Mouse (Mus musculus) intestine, embryonic 15.5 days (tissue): ENCODE results near the gene Ifnb1. TPM values are rescaled to one million over a fixed set of nuclear protein-coding genes. Genes with fewer than 3 reads are reported as not detected.

Experiments used
- ATAC-seq: fragments of 200-750 bp; cut with Nextera tagmentation; 2 replicates; pipeline ENCODE4 v1.8.0; 2017; ENCODE audit warnings: moderate TSS enrichment, moderate library complexity
- H3K27ac ChIP-seq: fragments of 300-500 bp; sonication (generic); 2 replicates; pipeline ENCODE4 v1.5.1; 2015; ENCODE audit warnings: mild to moderate bottlenecking, inconsistent platforms
- H3K27me3 ChIP-seq: fragments of 300-500 bp; sonication (generic); replicated peaks from 2 replicates; pipeline ENCODE4 v1.6.1; 2015; ENCODE audit warnings: inconsistent platforms
- H3K36me3 ChIP-seq: fragments of 300-500 bp; sonication (generic); 2 replicates; pipeline ENCODE4 v1.6.1; 2015; ENCODE audit warnings: inconsistent platforms
- H3K4me1 ChIP-seq: fragments of 300-500 bp; sonication (generic); replicated peaks from 2 replicates; pipeline ENCODE4 v1.6.1; 2015; ENCODE audit warnings: inconsistent platforms
- H3K4me2 ChIP-seq: fragments of 300-500 bp; sonication (generic); replicated peaks from 2 replicates; pipeline ENCODE4 v1.6.1; 2015; ENCODE audit warnings: mild to moderate bottlenecking, inconsistent platforms
- H3K4me3 ChIP-seq: fragments of 300-500 bp; sonication (generic); replicated peaks from 2 replicates; pipeline ENCODE4 v1.5.1; 2015; ENCODE audit warnings: inconsistent platforms
- H3K9ac ChIP-seq: fragments of 300-500 bp; sonication (generic); 2 replicates; pipeline ENCODE4 v1.6.1; 2015; ENCODE audit warnings: inconsistent platforms
- H3K9me3 ChIP-seq: fragments of 300-500 bp; sonication (generic); 2 replicates; pipeline ENCODE4 v1.6.1; 2016; ENCODE audit warnings: inconsistent platforms
- WGBS: fragments of 180-500 bp; shearing (Covaris S2); methylation state at CpG from one replicate; pipeline ENCODE4 v1.1.7; 2015; 5-methylcytosine and 5-hydroxymethylcytosine counted together
- polyA plus RNA-seq: library from polyadenylated mRNA; unstranded; fragments of >200 nt; fragmentation: Nextera tagmentation; extraction: Ambion mirVana; gene quantifications from 2 replicates; pipeline ENCODE4 v1.2.1, GENCODE M21; 2015

Ifnb1 gene
- polyA plus RNA-seq, 1 experiment from 2014 or later, result not detected

GRCm38 (mm10) chr4:88530892-88531291, 8.3 kb upstream of the Ifnb1 start:
- no peak for ATAC-seq
- no peak overlapping the region for H3K4me3 ChIP-seq
- H3K4me2 ChIP-seq, result no peak overlapping the region

GRCm38 (mm10) chr4:88530271-88530670, 7.7 kb upstream of the Ifnb1 start:
- H3K4me3 ChIP-seq, result no peak overlapping the region
- H3K36me3 ChIP-seq, result no peaks in the 10 kb centered on the region
- no peaks in the 10 kb centered on the region for H3K4me1 ChIP-seq
- H3K27ac ChIP-seq, result no peak overlapping the region
- H3K9ac ChIP-seq, result no peak overlapping the region
- no peaks in the 10 kb centered on the region for H3K9me3 ChIP-seq
- H3K4me2 ChIP-seq, result no peak overlapping the region
- WGBS, result 71% methylated on average over 4 of the region's 4 CpGs
- ATAC-seq, result no peak
- H3K27me3 ChIP-seq, result no peaks in the 10 kb centered on the region

More at GRCm38 (mm10) chr4:88530892-88531291, 8.3 kb upstream of the Ifnb1 start:
- H3K4me1 ChIP-seq, result no peaks in the 10 kb centered on the region
- H3K36me3 ChIP-seq, result no peaks in the 10 kb centered on the region
- no peak overlapping the region for H3K9ac ChIP-seq
- H3K9me3 ChIP-seq, result no peaks in the 10 kb centered on the region
- 63% methylated on average over 2 of the region's 2 CpGs for WGBS
- no peak overlapping the region for H3K27ac ChIP-seq
- no peaks in the 10 kb centered on the region for H3K27me3 ChIP-seq

- ATAC-seq, result no peak
- no peaks in the 10 kb centered on the region for H3K36me3 ChIP-seq
- no peaks in the 10 kb centered on the region for H3K4me1 ChIP-seq
- H3K9ac ChIP-seq, result no peak overlapping the region
- no peak overlapping the region for H3K4me2 ChIP-seq
- no peak overlapping the region for H3K4me3 ChIP-seq
- no peak overlapping the region for H3K27ac ChIP-seq
- WGBS, result 86% methylated on average over 5 of the region's 5 CpGs
- H3K27me3 ChIP-seq, result no peaks in the 10 kb centered on the region
- no peaks in the 10 kb centered on the region for H3K9me3 ChIP-seq
Observed at GRCm38 (mm10) chr4:88526379-88527049, 3.9 kb upstream of the Ifnb1 start.

GRCm38 (mm10) chr4:88525393-88525792, 2.8 kb upstream of the Ifnb1 start:
- no peak overlapping the region for H3K4me3 ChIP-seq
- no peaks in the 10 kb centered on the region for H3K36me3 ChIP-seq
- H3K4me2 ChIP-seq, result no peak overlapping the region
- no peak for ATAC-seq
- no peak overlapping the region for H3K9ac ChIP-seq
- H3K27me3 ChIP-seq, result no peaks in the 10 kb centered on the region
- no peak overlapping the region for H3K27ac ChIP-seq
- no peaks in the 10 kb centered on the region for H3K4me1 ChIP-seq
- 81% methylated on average over 3 of the region's 3 CpGs for WGBS
- no peaks in the 10 kb centered on the region for H3K9me3 ChIP-seq

GRCm38 (mm10) chr4:88523241-88523640, 667 bp upstream of the Ifnb1 start:
- no peak overlapping the region for H3K4me3 ChIP-seq
- H3K4me2 ChIP-seq, result no peak overlapping the region
- H3K9ac ChIP-seq, result no peak overlapping the region
- no peaks in the 10 kb centered on the region for H3K27me3 ChIP-seq
- H3K4me1 ChIP-seq, result no peaks in the 10 kb centered on the region
- no peak for ATAC-seq
- H3K27ac ChIP-seq, result no peak overlapping the region
- no peaks in the 10 kb centered on the region for H3K9me3 ChIP-seq
- H3K36me3 ChIP-seq, result no peaks in the 10 kb centered on the region

GRCm38 (mm10) chr4:88517957-88518356, 4.6 kb downstream of the Ifnb1 start:
- no peak overlapping the region for H3K27ac ChIP-seq
- no peak overlapping the region for H3K4me3 ChIP-seq
- peaks cover 6% of the 10 kb centered on the region for H3K4me1 ChIP-seq
- 81% methylated on average over 2 of the region's 2 CpGs for WGBS
- no peak overlapping the region for H3K9ac ChIP-seq
- H3K27me3 ChIP-seq, result no peaks in the 10 kb centered on the region
- no peaks in the 10 kb centered on the region for H3K36me3 ChIP-seq
- H3K4me2 ChIP-seq, result no peak overlapping the region
- no peak for ATAC-seq
- H3K9me3 ChIP-seq, result no peaks in the 10 kb centered on the region

GRCm38 (mm10) chr4:88515711-88516211, 6.8 kb downstream of the Ifnb1 start:
- ATAC-seq, result peak; percentile 83
- Histone ChIP-seq H3K27ac (no peak overlapping the region; the same call in 1 of the 2 replicates), H3K36me3 (no peaks in the 10 kb centered on the region), H3K9ac (no peak overlapping the region), H3K9me3 (no peaks in the 10 kb centered on the region), H3K4me2 (peak overlapping the region; percentile 26; the same call in 1 of the 2 replicates), H3K4me1 (peaks cover 6% of the 10 kb centered on the region), H3K4me3 (no peak overlapping the region), H3K27me3 (no peaks in the 10 kb centered on the region)
- WGBS, result 27% methylated on average over 4 of the region's 4 CpGs

GRCm38 (mm10) chr4:88515250-88515649, 7.3 kb downstream of the Ifnb1 start:
- H3K4me3 ChIP-seq, result no peak overlapping the region
- no peak overlapping the region for H3K27ac ChIP-seq
- H3K36me3 ChIP-seq, result no peaks in the 10 kb centered on the region
- H3K4me2 ChIP-seq, result 0 out of 2 replicates have a peak overlapping the region, but pooled peaks have one; percentile 26
- no peaks in the 10 kb centered on the region for H3K27me3 ChIP-seq
- peaks cover 6% of the 10 kb centered on the region for H3K4me1 ChIP-seq
- 52% methylated on average over 2 of the region's 2 CpGs for WGBS
- no peak for ATAC-seq
- no peak overlapping the region for H3K9ac ChIP-seq
- no peaks in the 10 kb centered on the region for H3K9me3 ChIP-seq

GRCm38 (mm10) chr4:88514403-88514802, 8.2 kb downstream of the Ifnb1 start:
- ATAC-seq, result 0 out of 2 replicates have a peak, but pooled peaks have one; percentile 23
- Histone ChIP-seq H3K27me3 (no peaks in the 10 kb centered on the region), H3K9ac (no peak overlapping the region), H3K36me3 (no peaks in the 10 kb centered on the region), H3K4me1 (peaks cover 6% of the 10 kb centered on the region), H3K27ac (no peak overlapping the region), H3K4me2 (no peak overlapping the region), H3K9me3 (no peaks in the 10 kb centered on the region), H3K4me3 (no peak overlapping the region)
- WGBS, result 52% methylated on average over 4 of the region's 4 CpGs

GRCm38 (mm10) chr4:88513743-88514142, 8.8 kb downstream of the Ifnb1 start:
- ATAC-seq, result no peak
- Histone ChIP-seq H3K9me3 (no peaks in the 10 kb centered on the region), H3K4me3 (no peak overlapping the region), H3K36me3 (no peaks in the 10 kb centered on the region), H3K4me2 (no peak overlapping the region), H3K9ac (no peak overlapping the region), H3K27me3 (no peaks in the 10 kb centered on the region), H3K4me1 (peaks cover 6% of the 10 kb centered on the region), H3K27ac (no peak overlapping the region)
- WGBS, result 94% methylated on average over 4 of the region's 4 CpGs

GRCm38 (mm10) chr4:88503753-88504152, 18.8 kb downstream of the Ifnb1 start:
- no peak overlapping the region for H3K4me2 ChIP-seq
- H3K27me3 ChIP-seq, result no peaks in the 10 kb centered on the region
- H3K9me3 ChIP-seq, result no peaks in the 10 kb centered on the region
- H3K9ac ChIP-seq, result no peak overlapping the region
- no peaks in the 10 kb centered on the region for H3K36me3 ChIP-seq
- no peaks in the 10 kb centered on the region for H3K4me1 ChIP-seq
- no peak overlapping the region for H3K4me3 ChIP-seq
- no peak overlapping the region for H3K27ac ChIP-seq
- ATAC-seq, result no peak
- WGBS, result 76% methylated on average over 4 of the region's 4 CpGs

- Histone ChIP-seq H3K36me3 (no peaks in the 10 kb centered on the region), H3K27me3 (no peaks in the 10 kb centered on the region), H3K4me1 (no peaks in the 10 kb centered on the region), H3K27ac (no peak overlapping the region), H3K9me3 (no peaks in the 10 kb centered on the region), H3K4me3 (no peak overlapping the region), H3K4me2 (no peak overlapping the region), H3K9ac (no peak overlapping the region)
- WGBS, result 86% methylated on average over 3 of the region's 3 CpGs
- no peak for ATAC-seq
Observed at GRCm38 (mm10) chr4:88501247-88501646, 21.3 kb downstream of the Ifnb1 start.
